Mouse (Mus musculus) embryonic fibroblast, embryonic 13.5 days (primary cell): ENCODE data around the gene Pex16. TPM values are rescaled to one million over a fixed set of nuclear protein-coding genes. Genes with fewer than 3 reads are reported as not detected.

Source experiments
- H3K27ac ChIP-seq: 2 replicates; pipeline ENCODE4 v1.5.1; 2012; ENCODE audit warnings: low read length, control low read depth, inconsistent platforms; ENCODE audit not compliant: insufficient read depth
- H3K4me1 ChIP-seq: 2 replicates; pipeline ENCODE4 v1.6.1; 2011; ENCODE audit warnings: low read length; ENCODE audit not compliant: control insufficient read depth, insufficient read depth
- H3K4me3 ChIP-seq: 2 replicates; pipeline ENCODE4 v1.5.1; 2011; ENCODE audit warnings: mild to moderate bottlenecking, control low read depth, low read length; ENCODE audit not compliant: insufficient read depth
- CTCF ChIP-seq: IDR thresholded peaks from 2 replicates; pipeline ENCODE4 v1.5.1; 2011; ENCODE audit warnings: mild to moderate bottlenecking, control low read depth, low read length, moderate library complexity, borderline replicate concordance; ENCODE audit not compliant: insufficient read depth
- POLR2A ChIP-seq: IDR thresholded peaks from 2 replicates; pipeline ENCODE4 v1.6.1; 2011; ENCODE audit warnings: low read depth, mild to moderate bottlenecking, control low read depth, low read length, moderate library complexity
- polyA plus RNA-seq: library from polyadenylated mRNA; stranded (reverse); fragments of >200 nt; gene quantifications from 2 replicates; pipeline ENCODE4 v1.2.4, GENCODE M21; 2011; ENCODE audit warnings: low read depth; ENCODE audit not compliant: missing spikeins, insufficient read length

The Pex16 gene
- polyA plus RNA-seq: 6.1 and 6.7 TPM in 2 replicates

DNA sequence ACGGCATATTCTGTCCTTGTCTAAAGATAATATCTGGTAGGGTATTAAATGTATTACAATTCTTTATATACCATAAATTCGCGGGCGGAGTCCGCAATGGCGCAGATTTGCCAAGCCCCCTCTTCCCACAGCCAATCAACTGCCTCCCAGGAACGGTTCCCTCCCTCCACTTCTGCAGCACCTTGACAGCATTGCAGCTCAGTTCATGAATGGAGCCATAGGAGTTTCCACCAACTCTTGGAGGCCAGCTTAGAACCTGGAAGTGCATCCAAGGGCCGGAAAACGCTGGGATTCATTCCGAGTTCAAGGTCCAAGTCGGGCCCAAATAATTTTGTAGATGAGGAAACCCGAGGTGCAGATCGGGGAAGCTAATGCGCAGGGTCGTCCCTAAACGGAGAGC lies at the start of gene Pex16, which contains the start of gene Large2:
Gene Pex16 (plus strand): TSS at position 163 of the 400 bp plus-strand sequence.
Gene Large2 (minus strand): TSS at position 356 of the 400 bp plus-strand sequence.
- TF ChIP-seq POLR2A: peak; percentile 66
- TF ChIP-seq CTCF: no peak

DNA sequence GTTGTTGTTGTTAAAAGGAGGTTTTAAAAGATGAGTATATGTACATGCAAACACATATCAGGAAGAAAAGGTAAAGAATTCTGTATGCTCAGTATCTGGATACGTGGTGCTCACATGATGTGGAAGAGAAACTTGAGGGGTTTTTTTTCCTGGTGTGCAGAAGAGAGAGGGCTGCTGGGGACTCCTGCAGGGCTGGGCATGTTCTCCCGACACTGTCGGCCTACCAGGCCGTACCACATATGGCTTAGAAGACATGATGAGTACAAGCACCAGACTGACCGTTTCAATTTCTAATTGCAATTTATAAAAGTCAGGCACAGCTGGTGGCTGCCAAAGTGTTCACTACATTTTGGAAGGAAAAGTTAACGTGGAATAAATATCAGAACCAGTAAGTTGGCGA lies 48.8 kb upstream of the Pex16 start:
- Histone ChIP-seq H3K27ac (no peak overlapping the region), H3K4me1 (no peaks in the 10 kb centered on the region), H3K4me3 (no peak overlapping the region)
- TF ChIP-seq POLR2A: no peak

More for the DNA sequence above, at the start of gene Pex16, which contains the start of gene Large2:
- Histone ChIP-seq H3K4me3 (peak within 1 kb of the TSS; percentile 84), H3K27ac (peak within 1 kb of the TSS; percentile 44), H3K4me1 (0 out of 2 replicates have a peak, but pooled peaks cover 2% of the 10 kb centered on the region)

DNA sequence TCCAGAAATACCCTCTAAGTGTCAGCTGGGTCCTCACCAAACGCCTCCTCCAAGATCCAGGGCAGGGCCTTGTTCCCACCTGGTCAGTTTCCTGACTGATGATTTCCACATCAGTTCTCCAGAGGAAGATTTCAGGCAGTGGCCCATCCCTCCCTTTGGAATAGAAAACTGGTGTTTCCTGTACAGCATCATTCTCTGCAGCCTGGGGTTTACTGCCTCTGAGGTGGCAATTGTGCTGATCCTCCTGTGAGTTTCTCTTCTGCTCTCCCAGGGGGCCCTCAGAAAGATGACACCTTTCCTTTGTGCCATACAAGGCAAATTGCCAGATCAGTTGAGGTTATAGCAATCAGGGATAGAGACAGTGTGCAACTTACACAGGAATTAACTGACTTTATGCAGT lies 48.3 kb upstream of the Pex16 start:
- Histone ChIP-seq H3K4me3 (no peak overlapping the region), H3K27ac (no peak overlapping the region), H3K4me1 (no peaks in the 10 kb centered on the region)
- TF ChIP-seq POLR2A (no peak), CTCF (no peak)

DNA sequence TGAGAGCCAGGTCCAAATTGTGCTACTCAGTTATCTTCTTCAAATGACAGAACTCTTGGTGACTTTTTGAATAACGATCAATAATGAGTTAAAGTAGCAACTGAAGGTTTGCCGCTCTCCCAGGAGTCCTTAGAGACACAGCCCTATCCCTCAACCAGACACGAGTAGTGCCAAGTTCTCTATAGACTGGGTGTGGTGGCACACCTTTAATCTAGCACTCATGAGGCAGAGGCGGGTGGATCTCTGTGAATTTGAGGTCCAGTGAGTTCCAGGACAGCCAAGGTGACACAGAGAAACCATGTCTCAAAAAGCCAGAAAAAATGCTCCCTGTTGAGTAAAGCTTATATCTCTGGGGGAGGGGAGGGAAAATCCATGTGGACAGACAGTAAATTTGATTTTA lies 46.9 kb upstream of the Pex16 start:
- TF ChIP-seq POLR2A (no peak), CTCF (no peak)
- H3K4me3 ChIP-seq: no peak overlapping the region
- H3K27ac ChIP-seq: no peak overlapping the region
- no peaks in the 10 kb centered on the region for H3K4me1 ChIP-seq

DNA sequence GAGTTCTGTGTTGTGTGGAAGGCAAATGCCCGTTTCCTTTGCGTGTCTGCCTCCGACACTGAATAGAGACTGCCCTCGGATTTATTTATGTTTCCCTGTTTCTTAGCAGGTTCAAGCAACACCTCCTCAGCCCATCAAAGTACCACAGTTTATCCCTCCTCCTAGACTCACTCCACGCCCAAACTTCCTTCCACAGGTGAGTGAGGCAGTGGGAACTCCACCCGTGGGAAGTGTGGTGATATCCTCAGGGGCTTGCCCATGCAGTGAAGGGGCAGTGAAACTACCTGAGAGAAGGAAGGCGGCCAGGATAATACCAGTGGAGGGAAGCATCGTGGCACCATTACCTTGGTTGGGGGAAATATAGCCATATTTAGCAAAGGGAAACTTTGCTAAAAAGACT lies 46.3 kb upstream of the Pex16 start:
- no peaks in the 10 kb centered on the region for H3K4me1 ChIP-seq

DNA sequence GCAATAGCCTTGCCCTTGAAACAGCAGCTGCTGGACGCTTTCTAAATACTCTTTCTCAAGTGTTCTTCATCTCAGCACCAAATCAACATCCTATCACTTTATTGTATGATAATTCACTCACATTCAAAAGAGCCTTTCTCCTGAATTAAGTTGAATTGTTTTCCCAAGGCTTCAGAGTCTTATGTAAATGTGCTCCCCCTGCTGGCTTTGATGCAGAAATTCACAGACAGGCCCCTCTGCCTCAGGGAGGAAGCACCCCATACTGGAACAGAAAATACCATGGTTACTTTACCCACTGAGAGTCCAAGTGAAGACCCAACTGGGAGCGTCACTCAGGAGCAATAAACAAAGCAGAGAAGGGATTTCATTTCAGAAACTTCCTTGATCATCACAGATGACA lies 43.6 kb upstream of the Pex16 start:
- TF ChIP-seq CTCF (no peak), POLR2A (no peak)
- H3K4me3 ChIP-seq: no peak overlapping the region
- no peak overlapping the region for H3K27ac ChIP-seq
- no peaks in the 10 kb centered on the region for H3K4me1 ChIP-seq

More for the DNA sequence above, 46.3 kb upstream of the Pex16 start:
- Histone ChIP-seq H3K27ac (no peak overlapping the region), H3K4me3 (no peak overlapping the region)
- TF ChIP-seq POLR2A (no peak), CTCF (no peak)

DNA sequence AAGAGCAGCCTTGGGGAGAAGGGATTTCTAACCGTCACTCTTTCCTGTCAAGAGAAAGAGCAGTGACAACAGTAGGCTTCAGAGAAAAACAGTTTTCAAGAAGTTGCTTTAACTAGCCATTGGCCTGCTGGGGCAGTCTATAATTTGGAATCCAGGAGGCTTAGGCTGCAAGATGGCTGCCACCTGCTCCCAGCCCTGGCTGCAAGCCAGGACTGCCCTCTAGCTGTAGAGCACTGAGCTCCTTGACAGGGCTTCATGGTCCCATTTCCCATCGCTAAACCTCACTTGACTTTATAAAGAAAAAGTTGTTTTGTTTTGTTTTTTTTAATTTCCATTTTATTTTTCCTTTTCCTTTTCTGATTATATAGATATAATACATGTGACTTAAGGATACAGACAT lies 43.1 kb upstream of the Pex16 start:
- no peak overlapping the region for H3K4me3 ChIP-seq
- H3K27ac ChIP-seq: no peak overlapping the region
- H3K4me1 ChIP-seq: no peaks in the 10 kb centered on the region
- TF ChIP-seq POLR2A: no peak
- TF ChIP-seq CTCF: no peak

DNA sequence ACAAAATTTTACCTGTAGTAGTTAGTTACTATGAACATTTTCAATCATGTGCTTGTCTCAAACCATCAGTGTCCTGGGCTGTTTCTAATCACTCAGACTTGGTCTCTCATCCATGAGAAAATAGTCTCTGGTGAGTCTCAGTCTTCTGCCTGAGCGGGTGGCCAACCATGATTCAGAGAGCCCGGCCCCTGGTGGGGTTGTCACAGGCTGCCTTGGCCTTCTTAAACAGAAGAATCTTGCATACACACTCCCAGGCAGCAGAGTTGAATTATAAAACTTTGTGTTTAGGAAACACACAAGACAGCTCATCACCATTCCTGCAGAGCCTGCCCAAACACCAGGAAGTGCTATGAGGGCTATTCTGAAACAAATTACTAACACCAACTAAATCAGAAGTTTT lies 42.6 kb upstream of the Pex16 start:
- no peak overlapping the region for H3K27ac ChIP-seq
- no peak for TF ChIP-seq CTCF
- TF ChIP-seq POLR2A: no peak

DNA sequence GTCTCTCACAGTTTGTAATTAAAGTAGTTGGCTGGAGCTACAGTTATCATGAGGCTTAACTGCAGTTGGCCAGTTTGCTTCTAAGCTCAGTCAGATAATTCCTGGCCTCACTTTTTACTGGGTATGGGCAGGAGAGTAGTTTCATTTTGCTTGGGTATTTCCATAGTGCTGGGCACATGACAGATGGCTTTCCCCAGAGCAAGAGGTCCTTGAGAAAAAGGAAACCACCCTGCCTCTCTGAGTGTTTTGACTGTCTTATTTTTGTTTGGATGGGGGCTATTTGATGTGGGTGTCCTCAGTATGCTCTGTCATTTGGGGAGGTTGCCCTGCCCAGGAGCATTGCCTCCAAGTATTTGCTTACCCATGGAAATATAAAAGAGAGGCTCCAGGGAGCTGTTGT lies 32.1 kb upstream of the Pex16 start:
- no peak for TF ChIP-seq CTCF
- no peak for TF ChIP-seq POLR2A
- no peak overlapping the region for H3K27ac ChIP-seq
- no peaks in the 10 kb centered on the region for H3K4me1 ChIP-seq
- no peak overlapping the region for H3K4me3 ChIP-seq

More for the DNA sequence above, 42.6 kb upstream of the Pex16 start:
- no peaks in the 10 kb centered on the region for H3K4me1 ChIP-seq
- H3K4me3 ChIP-seq: no peak overlapping the region

DNA sequence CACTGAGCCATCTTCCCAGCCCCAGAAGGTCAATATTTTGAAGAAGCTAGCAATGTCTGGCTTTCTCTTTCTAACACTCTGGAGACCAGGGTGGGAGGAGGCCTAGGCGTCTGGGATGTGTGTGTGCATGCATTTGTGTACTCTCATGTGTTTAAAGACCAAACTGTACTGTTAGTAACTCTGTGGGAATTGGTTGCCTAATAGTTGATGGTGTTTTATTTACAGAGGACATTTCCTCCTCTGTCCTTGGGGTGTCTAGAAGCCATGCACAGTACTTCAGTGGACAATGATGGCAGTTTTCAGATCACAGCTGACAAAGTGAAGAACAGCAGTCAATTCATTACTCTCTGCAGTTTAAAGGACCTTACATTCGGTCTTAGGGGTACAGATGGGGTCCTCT lies 27.3 kb upstream of the Pex16 start:
- H3K4me1 ChIP-seq: no peaks in the 10 kb centered on the region
- H3K27ac ChIP-seq: no peak overlapping the region
- TF ChIP-seq CTCF (no peak), POLR2A (no peak)
- no peak overlapping the region for H3K4me3 ChIP-seq

DNA sequence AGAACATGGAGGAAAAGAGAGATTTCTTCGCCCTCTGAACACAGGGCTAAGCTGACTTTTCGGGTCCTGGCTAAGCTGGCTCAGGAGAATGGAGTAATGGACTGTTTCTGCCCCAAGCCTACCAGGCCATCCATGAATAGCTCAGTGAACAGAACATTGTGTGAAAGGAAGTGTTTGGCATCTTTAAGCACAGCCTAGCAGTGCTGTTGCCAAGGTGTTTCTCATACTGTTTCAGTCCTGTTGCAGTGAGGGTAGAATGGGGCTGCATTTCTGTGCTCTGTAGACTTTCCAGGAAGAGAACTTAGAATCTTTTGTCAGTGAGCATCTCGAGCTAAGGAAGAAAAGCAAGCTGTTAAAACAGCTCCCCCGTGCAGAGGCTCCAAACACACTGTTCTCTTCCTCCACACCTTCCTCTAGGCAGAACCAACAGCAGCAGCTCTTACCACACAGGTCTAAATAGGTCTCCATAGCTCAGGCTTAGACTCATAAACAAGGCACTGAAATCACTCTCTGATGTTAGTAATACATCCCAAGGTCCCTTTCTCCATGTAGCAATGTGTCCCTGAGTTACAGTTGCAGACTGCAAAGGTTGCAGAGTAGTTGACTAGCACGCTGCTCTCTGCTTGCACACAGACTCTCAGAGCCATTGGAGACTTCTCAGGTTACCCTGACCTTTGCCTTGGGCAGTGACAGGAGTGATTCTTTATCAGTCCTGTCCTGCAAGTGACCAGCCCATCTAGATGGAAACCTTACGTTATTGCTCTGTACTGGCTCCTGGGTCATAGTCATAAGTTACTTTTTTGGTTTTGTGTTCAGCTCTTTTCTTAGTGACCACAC lies 24.7 kb upstream of the Pex16 start:
- TF ChIP-seq CTCF: no peak
- no peak for TF ChIP-seq POLR2A
- H3K27ac ChIP-seq: no peak overlapping the region
- no peak overlapping the region for H3K4me3 ChIP-seq
- no peaks in the 10 kb centered on the region; the same call in 1 of the 2 replicates for H3K4me1 ChIP-seq
